Mouse (Mus musculus) kidney, embryonic 16.5 days (tissue): ENCODE measurements around the gene Rogdi. TPM values are rescaled to one million over a fixed set of nuclear protein-coding genes. Genes with fewer than 3 reads are reported as not detected.
A peak's percentile ranks its signal among the peaks of the same experiment; 100 is the strongest.

Source experiments
- ATAC-seq: fragments of 200-750 bp; cut with Nextera tagmentation; 2 replicates; pipeline ENCODE4 v1.8.0; 2017; ENCODE audit warnings: moderate TSS enrichment; ENCODE audit not compliant: low FRiP score, low TSS enrichment
- H3K27ac ChIP-seq: fragments of 300-500 bp; sonication (generic); 2 replicates; pipeline ENCODE4 v1.5.1; 2014; ENCODE audit warnings: low read length
- H3K27me3 ChIP-seq: fragments of 300-500 bp; sonication (generic); 2 replicates; pipeline ENCODE4 v1.6.1; 2014; ENCODE audit warnings: low read length, control low read depth, mixed read lengths; ENCODE audit not compliant: insufficient read depth
- H3K36me3 ChIP-seq: fragments of 300-500 bp; sonication (generic); 2 replicates; pipeline ENCODE4 v1.6.1; 2014; ENCODE audit warnings: low read length, control low read depth, mixed read lengths; ENCODE audit not compliant: insufficient read depth
- H3K4me1 ChIP-seq: fragments of 300-500 bp; sonication (generic); 2 replicates; pipeline ENCODE4 v1.6.1; 2014; ENCODE audit warnings: low read length, control low read depth, mixed read lengths; ENCODE audit not compliant: insufficient read depth
- H3K4me2 ChIP-seq: fragments of 300-500 bp; sonication (generic); replicated peaks from 2 replicates; pipeline ENCODE4 v1.6.1; 2014; ENCODE audit warnings: low read depth, low read length
- H3K4me3 ChIP-seq: fragments of 300-500 bp; sonication (generic); 2 replicates; pipeline ENCODE4 v1.5.1; 2014; ENCODE audit warnings: mild to moderate bottlenecking, low read length
- H3K9ac ChIP-seq: fragments of 300-500 bp; sonication (generic); replicated peaks from 2 replicates; pipeline ENCODE4 v1.6.1; 2014; ENCODE audit warnings: low read length
- H3K9me3 ChIP-seq: fragments of 300-500 bp; sonication (generic); 2 replicates; pipeline ENCODE4 v1.6.1; 2016; ENCODE audit warnings: low read length, control low read depth
- WGBS: fragments of 180-500 bp; shearing (Covaris S2); extraction: QIAGEN DNeasy Blood & Tissue Kit; methylation state at CpG from one replicate; pipeline ENCODE4 v1.1.7; 2014; 5-methylcytosine and 5-hydroxymethylcytosine counted together
- polyA plus RNA-seq: library from polyadenylated mRNA; unstranded; fragments of >200 nt; fragmentation: Nextera tagmentation; extraction: Ambion mirVana; gene quantifications from 2 replicates; pipeline ENCODE4 v1.2.1, GENCODE M21; 2015

Gene Rogdi
- polyA plus RNA-seq, 1 experiment from 2014 or later: 117 TPM

- H3K27me3 ChIP-seq: no peaks in the 10 kb centered on the region
- H3K27ac ChIP-seq: no peak overlapping the region
- no peaks in the 10 kb centered on the region for H3K9me3 ChIP-seq
- peaks cover 6% of the 10 kb centered on the region for H3K4me1 ChIP-seq
- no peak overlapping the region for H3K9ac ChIP-seq
- 85% methylated on average over 5 of the region's 5 CpGs for WGBS
- H3K4me3 ChIP-seq: no peak overlapping the region
- ATAC-seq: no peak
- no peak overlapping the region for H3K4me2 ChIP-seq
- H3K36me3 ChIP-seq: no peaks in the 10 kb centered on the region
Measured at GRCm38 (mm10) chr16:4969055-4969843, 44.1 kb downstream of the Rogdi start.

- no peaks in the 10 kb centered on the region for H3K36me3 ChIP-seq
- no peak overlapping the region for H3K9ac ChIP-seq
- no peak overlapping the region for H3K4me2 ChIP-seq
- no peaks in the 10 kb centered on the region for H3K9me3 ChIP-seq
- peaks cover 7% of the 10 kb centered on the region for H3K4me1 ChIP-seq
- H3K27ac ChIP-seq: no peak overlapping the region
- no peak overlapping the region for H3K4me3 ChIP-seq
- no peaks in the 10 kb centered on the region for H3K27me3 ChIP-seq
- 74% methylated on average over 3 of the region's 3 CpGs for WGBS
- no peak for ATAC-seq
Measured at GRCm38 (mm10) chr16:4968426-4968825, 44.9 kb downstream of the Rogdi start.

GRCm38 (mm10) chr16:4965392-4966129 is 47.8 kb downstream of the Rogdi start:
- Histone ChIP-seq H3K27ac (no peak overlapping the region), H3K9ac (no peak overlapping the region), H3K4me1 (peaks cover 20% of the 10 kb centered on the region), H3K4me3 (peak overlapping the region; percentile 75; the same call in 1 of the 2 replicates), H3K9me3 (no peaks in the 10 kb centered on the region), H3K4me2 (no peak overlapping the region), H3K27me3 (no peaks in the 10 kb centered on the region), H3K36me3 (no peaks in the 10 kb centered on the region)
- ATAC-seq: no peak
- WGBS: 91% methylated on average over 8 of the region's 8 CpGs

- 21% methylated on average over 13 of the region's 13 CpGs for WGBS
- ATAC-seq: no peak; the same call in 1 of the 2 replicates
- H3K27ac ChIP-seq: peak overlapping the region; percentile 78
- peak overlapping the region; percentile 86 for H3K4me2 ChIP-seq
- peaks cover 20% of the 10 kb centered on the region for H3K4me1 ChIP-seq
- no peaks in the 10 kb centered on the region for H3K27me3 ChIP-seq
- no peaks in the 10 kb centered on the region; the same call in 1 of the 2 replicates for H3K36me3 ChIP-seq
- no peaks in the 10 kb centered on the region for H3K9me3 ChIP-seq
- H3K4me3 ChIP-seq: peak overlapping the region; percentile 75
- H3K9ac ChIP-seq: peak overlapping the region; percentile 79
Measured at GRCm38 (mm10) chr16:4964731-4965391, 48.5 kb downstream of the Rogdi start.

- no peaks in the 10 kb centered on the region; the same call in 1 of the 2 replicates for H3K36me3 ChIP-seq
- H3K4me2 ChIP-seq: peak within 1 kb of the TSS; percentile 86
- H3K9me3 ChIP-seq: no peaks in the 10 kb centered on the region
- H3K9ac ChIP-seq: peak within 1 kb of the TSS; percentile 79
- H3K4me1 ChIP-seq: peaks cover 20% of the 10 kb centered on the region
- peak within 1 kb of the TSS; percentile 78 for H3K27ac ChIP-seq
- ATAC-seq: peak; percentile 98
- H3K4me3 ChIP-seq: peak within 1 kb of the TSS; percentile 75
- WGBS: under 1% methylated on average over 72 of the region's 76 CpGs
- no peaks in the 10 kb centered on the region for H3K27me3 ChIP-seq
Measured at GRCm38 (mm10) chr16:4963797-4964709, 49.3 kb downstream of the Rogdi start, which contains the start of gene Anks3. TSS of gene Anks3 (minus strand) at chr16:4964205.

GRCm38 (mm10) chr16:4963346-4963745 is 50.0 kb downstream of the Rogdi start:
- Histone ChIP-seq H3K4me1 (peaks cover 20% of the 10 kb centered on the region), H3K27me3 (no peaks in the 10 kb centered on the region), H3K4me2 (peak overlapping the region; percentile 86), H3K27ac (no peak overlapping the region), H3K9ac (peak overlapping the region; percentile 79), H3K36me3 (no peaks in the 10 kb centered on the region; the same call in 1 of the 2 replicates), H3K9me3 (no peaks in the 10 kb centered on the region), H3K4me3 (peak overlapping the region; percentile 75)
- no peak for ATAC-seq
- 39% methylated on average over 9 of the region's 9 CpGs for WGBS

- Histone ChIP-seq H3K27me3 (no peaks in the 10 kb centered on the region), H3K4me3 (no peak overlapping the region), H3K4me1 (peaks cover 18% of the 10 kb centered on the region), H3K4me2 (no peak overlapping the region), H3K9ac (no peak overlapping the region), H3K9me3 (no peaks in the 10 kb centered on the region), H3K27ac (no peak overlapping the region), H3K36me3 (peaks cover 12% of the 10 kb centered on the region; the same call in 1 of the 2 replicates)
- 94% methylated on average over 8 of the region's 8 CpGs for WGBS
- ATAC-seq: no peak
Measured at GRCm38 (mm10) chr16:4960260-4960659, 53.1 kb downstream of the Rogdi start.
